ENCODE assay signal across 11 mouse cellular contexts in the genomic region with DNA sequence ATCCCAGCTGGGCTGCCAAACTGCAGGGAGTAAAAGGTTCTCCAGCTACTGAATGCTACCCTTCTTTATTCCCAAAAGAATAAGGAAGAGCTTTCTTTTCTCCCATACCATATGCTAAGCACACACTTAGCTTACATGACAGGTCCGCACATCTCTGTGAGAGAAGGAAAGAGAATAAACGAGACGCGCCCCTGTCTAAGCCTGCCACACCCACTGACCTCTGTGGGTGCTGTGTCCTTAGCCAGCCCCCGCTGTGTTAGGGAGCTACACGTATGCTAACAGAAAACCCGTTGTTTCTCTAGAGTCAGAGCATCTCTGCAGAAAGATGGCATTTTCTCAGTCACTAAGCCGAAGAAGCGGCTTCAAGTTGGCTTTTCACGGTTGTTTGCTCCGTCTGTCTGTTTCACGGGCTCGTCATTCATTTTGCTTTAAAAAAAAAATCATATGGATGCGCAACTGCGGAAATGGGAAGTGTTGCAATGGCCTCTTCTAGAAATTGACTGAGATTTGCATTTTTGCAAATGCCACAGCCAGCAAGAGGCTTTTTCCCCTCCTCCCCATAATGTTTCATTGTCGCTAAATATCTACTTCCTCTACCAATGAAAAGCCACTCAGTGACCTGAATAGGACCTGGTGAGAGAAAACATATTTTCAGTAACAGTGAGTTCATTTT. TPM values are rescaled to one million over a fixed set of nuclear protein-coding genes. Genes with fewer than 3 reads are reported as not detected.
DNase-seq lines count a peak whose midpoint lies in the region; ATAC-seq and TF ChIP-seq lines count a peak whose summit lies in the region.
"Had no signal": no experiment of that assay in that cellular context is flagged by ENCODE, and none has a peak within 500 bp of the region (broad histone marks: within the 10 kb centered on the region; RNA-seq: fewer than 3 reads in every experiment).

No protein-coding gene starts in this region.

- no peak for ATAC-seq in forebrain, embryonic 13.5 days
- no peak for ATAC-seq in forebrain, embryonic 11.5 days (replicated peaks; ENCODE audit: low FRiP score)
- ATAC-seq in lung, embryonic 14.5 days (ENCODE audit: insufficient read depth), result peak; percentile 18; the same call in 1 of the 2 replicates
- no peak for ATAC-seq in embryonic facial prominence, embryonic 15.5 days (ENCODE audit: insufficient number of reproducible peaks, low FRiP score, low TSS enrichment, low read depth)
- peak; percentile 84 for ATAC-seq in monocyte, adult 5-6 weeks (replicated peaks; ENCODE audit: insufficient number of reproducible peaks, low FRiP score, low TSS enrichment, poor library complexity, severe bottlenecking)
- ATAC-seq in kidney, embryonic 16.5 days (ENCODE audit: low FRiP score, low TSS enrichment), result no peak

- no peaks in the 10 kb centered on the region for H3K27me3 ChIP-seq in forebrain, embryonic 13.5 days
- no peaks in the 10 kb centered on the region for H3K27me3 ChIP-seq in forebrain, embryonic 11.5 days (ENCODE audit: control insufficient read depth, insufficient read depth, low read length)
- H3K27me3 ChIP-seq in lung, embryonic 14.5 days (ENCODE audit: insufficient read depth, low read length), result no peaks in the 10 kb centered on the region
- H3K27me3 ChIP-seq in embryonic facial prominence, embryonic 15.5 days, result no peaks in the 10 kb centered on the region
- H3K27me3 ChIP-seq in kidney, embryonic 16.5 days (ENCODE audit: insufficient read depth, low read length), result no peaks in the 10 kb centered on the region
- H3K27me3 ChIP-seq: stomach, embryonic 15.5 days had no signal

- no peak overlapping the region for H3K9ac ChIP-seq in forebrain, embryonic 13.5 days
- no peak overlapping the region for H3K9ac ChIP-seq in forebrain, embryonic 11.5 days (ENCODE audit: low read length)
- H3K9ac ChIP-seq in lung, embryonic 14.5 days, result no peak overlapping the region
- no peak overlapping the region for H3K9ac ChIP-seq in embryonic facial prominence, embryonic 15.5 days
- H3K9ac ChIP-seq in kidney, embryonic 16.5 days (replicated peaks; ENCODE audit: low read length), result no peak overlapping the region
- H3K9ac ChIP-seq: stomach, embryonic 15.5 days had no signal

- TF ChIP-seq CTCF in lung, embryonic 14.5 days (IDR thresholded peaks at IDR 0.05; ENCODE audit: low read depth), result no peak

- peak overlapping the region; percentile 19 for H3K4me2 ChIP-seq in forebrain, embryonic 13.5 days
- no peak overlapping the region for H3K4me2 ChIP-seq in forebrain, embryonic 11.5 days (ENCODE audit: low read depth, low read length, severe bottlenecking)
- peak overlapping the region; percentile 8 for H3K4me2 ChIP-seq in lung, embryonic 14.5 days
- H3K4me2 ChIP-seq in embryonic facial prominence, embryonic 15.5 days (replicated peaks), result 0 out of 2 replicates have a peak overlapping the region, but pooled peaks have one; percentile 12
- no peak overlapping the region for H3K4me2 ChIP-seq in kidney, embryonic 16.5 days (replicated peaks; ENCODE audit: low read depth, low read length)
- H3K4me2 ChIP-seq: stomach, embryonic 15.5 days had no signal

- no peaks in the 10 kb centered on the region for H3K36me3 ChIP-seq in forebrain, embryonic 13.5 days (ENCODE audit: poor library complexity, severe bottlenecking)
- H3K36me3 ChIP-seq in forebrain, embryonic 11.5 days (ENCODE audit: control insufficient read depth, insufficient read depth, low read length), result no peaks in the 10 kb centered on the region
- H3K36me3 ChIP-seq in lung, embryonic 14.5 days (ENCODE audit: insufficient read depth), result no peaks in the 10 kb centered on the region
- no peaks in the 10 kb centered on the region for H3K36me3 ChIP-seq in embryonic facial prominence, embryonic 15.5 days
- H3K36me3 ChIP-seq in kidney, embryonic 16.5 days (ENCODE audit: insufficient read depth, low read length), result no peaks in the 10 kb centered on the region
- H3K36me3 ChIP-seq: stomach, embryonic 15.5 days had no signal

- no peak for DNase-seq in forebrain, embryonic 11.5 days (ENCODE audit: low spot score)
- DNase-seq in lung, embryonic 14.5 days, result peak; percentile 70
- no peak for DNase-seq in lung, postnatal 10 days
- DNase-seq in adrenal gland, postnatal 36 days, result no peak

- peak overlapping the region; percentile 53 for H3K27ac ChIP-seq in forebrain, embryonic 13.5 days
- H3K27ac ChIP-seq in forebrain, embryonic 11.5 days (ENCODE audit: low read depth, low read length), result no peak overlapping the region
- peak overlapping the region; percentile 51 for H3K27ac ChIP-seq in lung, embryonic 14.5 days (ENCODE audit: low read depth)
- H3K27ac ChIP-seq in embryonic facial prominence, embryonic 15.5 days (replicated peaks), result no peak overlapping the region
- H3K27ac ChIP-seq in kidney, embryonic 16.5 days (ENCODE audit: low read length), result no peak overlapping the region
- H3K27ac ChIP-seq: stomach, embryonic 15.5 days had no signal

- H3K4me3 ChIP-seq in forebrain, embryonic 13.5 days, result no peak overlapping the region
- no peak overlapping the region for H3K4me3 ChIP-seq in forebrain, embryonic 11.5 days (ENCODE audit: low read depth, low read length)
- H3K4me3 ChIP-seq in lung, embryonic 14.5 days (ENCODE audit: low read depth, low read length), result no peak overlapping the region
- H3K4me3 ChIP-seq in embryonic facial prominence, embryonic 15.5 days (replicated peaks), result no peak overlapping the region
- H3K4me3 ChIP-seq in kidney, embryonic 16.5 days (ENCODE audit: low read length), result no peak overlapping the region
- H3K4me3 ChIP-seq: stomach, embryonic 15.5 days had no signal

- H3K4me1 ChIP-seq in forebrain, embryonic 13.5 days, result peaks cover 20% of the 10 kb centered on the region
- H3K4me1 ChIP-seq in forebrain, embryonic 11.5 days (replicated peaks; ENCODE audit: control insufficient read depth, insufficient read depth, low read length), result peaks cover 2% of the 10 kb centered on the region; the same call in 1 of the 2 replicates
- peaks cover 28% of the 10 kb centered on the region for H3K4me1 ChIP-seq in lung, embryonic 14.5 days (ENCODE audit: insufficient read depth)
- H3K4me1 ChIP-seq in embryonic facial prominence, embryonic 15.5 days, result peaks cover 4% of the 10 kb centered on the region; the same call in 1 of the 2 replicates
- peaks cover 3% of the 10 kb centered on the region; the same call in 1 of the 2 replicates for H3K4me1 ChIP-seq in kidney, embryonic 16.5 days (ENCODE audit: insufficient read depth, low read length)
- H3K4me1 ChIP-seq: stomach, embryonic 15.5 days had no signal

- no peaks in the 10 kb centered on the region for H3K9me3 ChIP-seq in forebrain, embryonic 13.5 days (replicated peaks)
- no peaks in the 10 kb centered on the region for H3K9me3 ChIP-seq in forebrain, embryonic 11.5 days (ENCODE audit: control insufficient read depth, low read length)
- no peaks in the 10 kb centered on the region for H3K9me3 ChIP-seq in lung, embryonic 14.5 days (ENCODE audit: low read depth, low read length)
- no peaks in the 10 kb centered on the region for H3K9me3 ChIP-seq in embryonic facial prominence, embryonic 15.5 days (replicated peaks)
- no peaks in the 10 kb centered on the region for H3K9me3 ChIP-seq in kidney, embryonic 16.5 days (ENCODE audit: low read length)
- H3K9me3 ChIP-seq: stomach, embryonic 15.5 days had no signal

- 65% methylated on average over 16 of the region's 16 CpGs for WGBS in forebrain, embryonic 13.5 days
- WGBS in forebrain, embryonic 11.5 days, result 73% methylated on average over 16 of the region's 16 CpGs
- 57% methylated on average over 16 of the region's 16 CpGs for WGBS in lung, embryonic 14.5 days
- 55% methylated on average over 16 of the region's 16 CpGs for WGBS in embryonic facial prominence, embryonic 15.5 days
- WGBS in kidney, embryonic 16.5 days, result 86% methylated on average over 16 of the region's 16 CpGs

RNA-seq across cellular contexts. Expression of a gene that starts 30.1 kb away (rescaled TPM):
- 0.11 TPM in 1 of 2 replicates, not detected in the other for polyA plus RNA-seq in forebrain, embryonic 13.5 days (2015; fragmentation: Nextera tagmentation; extraction: Ambion mirVana)
- 0.12 TPM in 1 of 2 replicates, not detected in the other for polyA plus RNA-seq in forebrain, embryonic 11.5 days (2014; fragmentation: Nextera tagmentation; extraction: Ambion mirVana)
- polyA plus RNA-seq in lung, embryonic 14.5 days (2014; fragmentation: Nextera tagmentation; extraction: Ambion mirVana), result 0.16 and 0.32 TPM in 2 replicates
- polyA plus RNA-seq in embryonic facial prominence, embryonic 15.5 days (2015; fragmentation: Nextera tagmentation; extraction: Ambion mirVana), result not detected in 2 replicates
- total RNA-seq in monocyte, adult 5-6 weeks (2017), result not detected in 3 replicates
- polyA plus RNA-seq in kidney, embryonic 16.5 days (2015; fragmentation: Nextera tagmentation; extraction: Ambion mirVana), result 0.35 TPM in 2 replicates
- not detected for total RNA-seq in adrenal gland, postnatal 36 days (2021)
- total RNA-seq: layer of hippocampus, adult 8-10 months had no signal
- polyA plus RNA-seq: liver, embryonic 16.5 days had no signal

RNA-seq across cellular contexts. Expression of a gene that starts 30.8 kb away (rescaled TPM):
- polyA plus RNA-seq in forebrain, embryonic 13.5 days (2015; fragmentation: Nextera tagmentation; extraction: Ambion mirVana), result 31.9 and 35.2 TPM in 2 replicates
- 19.6 and 20.3 TPM in 2 replicates for polyA plus RNA-seq in forebrain, embryonic 11.5 days (2014; fragmentation: Nextera tagmentation; extraction: Ambion mirVana)
- 16.4 and 18.1 TPM in 2 replicates for polyA plus RNA-seq in lung, embryonic 14.5 days (2014; fragmentation: Nextera tagmentation; extraction: Ambion mirVana)
- polyA plus RNA-seq in embryonic facial prominence, embryonic 15.5 days (2015; fragmentation: Nextera tagmentation; extraction: Ambion mirVana), result 11.1 and 12.2 TPM in 2 replicates
- total RNA-seq in monocyte, adult 5-6 weeks (2017), result 21.5 to 41.1 TPM (median 21.7 TPM) in 3 replicates
- 17.1 and 17.3 TPM in 2 replicates for polyA plus RNA-seq in kidney, embryonic 16.5 days (2015; fragmentation: Nextera tagmentation; extraction: Ambion mirVana)
- total RNA-seq in adrenal gland, postnatal 36 days (2021), result 10 to 100 TPM in 1 of 2 experiments, 1 to 10 TPM in 1; 5.5 to 15.6 TPM

Comparison
In these comparisons a context has a peak if more than half of its experiments do, and no peak if none do; other contexts are left out.
1. H3K27ac ChIP-seq: peak in forebrain, embryonic 13.5 days (single experiment) and lung, embryonic 14.5 days (single experiment); none in forebrain, embryonic 11.5 days (single experiment), embryonic facial prominence, embryonic 15.5 days (single experiment) and kidney, embryonic 16.5 days (single experiment).
2. H3K4me2 ChIP-seq: peak in forebrain, embryonic 13.5 days (single experiment), lung, embryonic 14.5 days (single experiment) and embryonic facial prominence, embryonic 15.5 days (single experiment); none in forebrain, embryonic 11.5 days (single experiment) and kidney, embryonic 16.5 days (single experiment).
3. ATAC-seq: peak in lung, embryonic 14.5 days (single experiment) and monocyte, adult 5-6 weeks (single experiment); none in forebrain, embryonic 13.5 days (single experiment), forebrain, embryonic 11.5 days (single experiment), embryonic facial prominence, embryonic 15.5 days (single experiment) and kidney, embryonic 16.5 days (single experiment).